Comparison of ENCODE assay signal across 11 mouse cellular contexts in genomic region chr17:47485791-47486190, GRCm38 (mm10). TPM values are rescaled to one million over a fixed set of nuclear protein-coding genes. Genes with fewer than 3 reads are reported as not detected.
DNase-seq lines count a peak whose midpoint lies in the region; ATAC-seq lines count a peak whose summit lies in the region.
"Had no signal": no experiment of that assay in that cellular context is flagged by ENCODE, and none has a peak within 500 bp of the region (broad histone marks: within the 10 kb centered on the region; RNA-seq: fewer than 3 reads in every experiment).

No protein-coding gene starts in this region.

- ATAC-seq in forebrain, embryonic 12.5 days (ENCODE audit: low FRiP score), result no peak
- no peak for ATAC-seq in limb, embryonic 12.5 days (ENCODE audit: insufficient number of reproducible peaks, insufficient read depth, low FRiP score, low TSS enrichment, low read depth)
- no peak for ATAC-seq in liver, embryonic 13.5 days (ENCODE audit: low read depth)
- ATAC-seq: hindbrain, embryonic 16.5 days had no signal

- no peak overlapping the region for H3K4me2 ChIP-seq in forebrain, embryonic 12.5 days
- no peak overlapping the region for H3K4me2 ChIP-seq in limb, embryonic 12.5 days
- no peak overlapping the region; the same call in 1 of the 2 replicates for H3K4me2 ChIP-seq in liver, embryonic 13.5 days

- WGBS in forebrain, embryonic 10.5 days, result 97% methylated on average over 3 of the region's 3 CpGs
- WGBS in forebrain, embryonic 12.5 days, result 83% methylated on average over 3 of the region's 3 CpGs
- 82% methylated on average over 3 of the region's 3 CpGs for WGBS in limb, embryonic 12.5 days
- 98% methylated on average over 3 of the region's 3 CpGs for WGBS in limb, embryonic 10.5 days
- WGBS in liver, embryonic 13.5 days (ENCODE audit: insufficient replicate concordance), result 83% methylated on average over 3 of the region's 3 CpGs

- H3K9me3 ChIP-seq in forebrain, embryonic 10.5 days, result no peaks in the 10 kb centered on the region
- no peaks in the 10 kb centered on the region for H3K9me3 ChIP-seq in forebrain, embryonic 12.5 days
- H3K9me3 ChIP-seq in limb, embryonic 12.5 days, result no peaks in the 10 kb centered on the region
- no peaks in the 10 kb centered on the region for H3K9me3 ChIP-seq in limb, embryonic 10.5 days (replicated peaks)
- H3K9me3 ChIP-seq in liver, embryonic 13.5 days (replicated peaks), result no peaks in the 10 kb centered on the region

- DNase-seq in forebrain, embryonic 10.5 days (ENCODE audit: extremely low spot score, low spot score), result no peak
- no peak for DNase-seq in limb, embryonic 10.5 days (ENCODE audit: low spot score)
- DNase-seq in A20 (ENCODE audit: low read depth, low spot score), result peak; percentile 44
- DNase-seq in liver, embryonic 13.5 days, result no peak
- DNase-seq in left cerebral cortex, adult 18-20 months (ENCODE audit: low spot score in 2 of 2), result no peak
- no peak for DNase-seq in cerebellum, adult 9-10 months
- DNase-seq: heart, adult 18-20 months had no signal

- peak overlapping the region; percentile 72; the same call in 1 of the 2 replicates for H3K27ac ChIP-seq in forebrain, embryonic 10.5 days
- no peak overlapping the region for H3K27ac ChIP-seq in forebrain, embryonic 12.5 days
- 0 out of 2 replicates have a peak overlapping the region, but pooled peaks have one; percentile 29 for H3K27ac ChIP-seq in limb, embryonic 12.5 days
- H3K27ac ChIP-seq in limb, embryonic 10.5 days, result no peak overlapping the region
- H3K27ac ChIP-seq in liver, embryonic 13.5 days, result peak overlapping the region; percentile 84

- no peak overlapping the region for H3K9ac ChIP-seq in forebrain, embryonic 12.5 days
- no peak overlapping the region for H3K9ac ChIP-seq in limb, embryonic 12.5 days (replicated peaks)
- H3K9ac ChIP-seq in liver, embryonic 13.5 days, result peak overlapping the region; percentile 24

- no peaks in the 10 kb centered on the region for H3K27me3 ChIP-seq in forebrain, embryonic 10.5 days (ENCODE audit: poor library complexity, severe bottlenecking)
- H3K27me3 ChIP-seq in forebrain, embryonic 12.5 days, result no peaks in the 10 kb centered on the region
- no peaks in the 10 kb centered on the region for H3K27me3 ChIP-seq in limb, embryonic 12.5 days
- no peaks in the 10 kb centered on the region for H3K27me3 ChIP-seq in limb, embryonic 10.5 days (ENCODE audit: low read depth, poor library complexity, severe bottlenecking)
- no peaks in the 10 kb centered on the region for H3K27me3 ChIP-seq in liver, embryonic 13.5 days

- H3K36me3 ChIP-seq in forebrain, embryonic 10.5 days (replicated peaks), result peaks cover 26% of the 10 kb centered on the region
- peaks cover 24% of the 10 kb centered on the region for H3K36me3 ChIP-seq in forebrain, embryonic 12.5 days (replicated peaks)
- H3K36me3 ChIP-seq in limb, embryonic 12.5 days, result peaks cover 35% of the 10 kb centered on the region
- H3K36me3 ChIP-seq in limb, embryonic 10.5 days, result peaks cover 26% of the 10 kb centered on the region
- peaks cover 34% of the 10 kb centered on the region for H3K36me3 ChIP-seq in liver, embryonic 13.5 days

- H3K4me1 ChIP-seq in forebrain, embryonic 10.5 days, result peaks cover 28% of the 10 kb centered on the region
- H3K4me1 ChIP-seq in forebrain, embryonic 12.5 days, result peaks cover 10% of the 10 kb centered on the region; the same call in 1 of the 2 replicates
- peaks cover 16% of the 10 kb centered on the region for H3K4me1 ChIP-seq in limb, embryonic 12.5 days (replicated peaks)
- peaks cover 23% of the 10 kb centered on the region for H3K4me1 ChIP-seq in limb, embryonic 10.5 days
- peaks cover 30% of the 10 kb centered on the region for H3K4me1 ChIP-seq in liver, embryonic 13.5 days (replicated peaks)

- no peak overlapping the region for H3K4me3 ChIP-seq in forebrain, embryonic 10.5 days
- H3K4me3 ChIP-seq in forebrain, embryonic 12.5 days (replicated peaks), result no peak overlapping the region
- no peak overlapping the region for H3K4me3 ChIP-seq in limb, embryonic 12.5 days (replicated peaks)
- H3K4me3 ChIP-seq in limb, embryonic 10.5 days, result no peak overlapping the region
- H3K4me3 ChIP-seq in liver, embryonic 13.5 days (replicated peaks), result no peak overlapping the region

RNA-seq across cellular contexts. Expression of gene Taf8, which starts 16.3 kb away (rescaled TPM):
- polyA plus RNA-seq in forebrain, embryonic 10.5 days (2016; fragmentation: Nextera tagmentation; extraction: Ambion mirVana), result 32.5 and 33.3 TPM in 2 replicates
- polyA plus RNA-seq in forebrain, embryonic 12.5 days (2016; fragmentation: Nextera tagmentation; extraction: Ambion mirVana), result 31.1 and 32.9 TPM in 2 replicates
- 39.0 and 40.3 TPM in 2 replicates for polyA plus RNA-seq in limb, embryonic 12.5 days (2016; fragmentation: Nextera tagmentation; extraction: Ambion mirVana)
- 32.1 and 36.8 TPM in 2 replicates for polyA plus RNA-seq in limb, embryonic 10.5 days (2016; fragmentation: Nextera tagmentation; extraction: Ambion mirVana)
- 14.4 and 14.5 TPM in 2 replicates for polyA plus RNA-seq in liver, embryonic 13.5 days (2015; fragmentation: Nextera tagmentation; extraction: Ambion mirVana)
- 10 to 100 TPM; 16.8 to 19.1 TPM for total RNA-seq in left cerebral cortex, adult 18-20 months (2021)

RNA-seq across cellular contexts. Expression of gene Ccnd3, which starts 19.1 kb away (rescaled TPM):
- polyA plus RNA-seq in forebrain, embryonic 10.5 days (2016; fragmentation: Nextera tagmentation; extraction: Ambion mirVana), result 296 and 313 TPM in 2 replicates
- polyA plus RNA-seq in forebrain, embryonic 12.5 days (2016; fragmentation: Nextera tagmentation; extraction: Ambion mirVana), result 124 and 137 TPM in 2 replicates
- 323 and 348 TPM in 2 replicates for polyA plus RNA-seq in limb, embryonic 12.5 days (2016; fragmentation: Nextera tagmentation; extraction: Ambion mirVana)
- polyA plus RNA-seq in limb, embryonic 10.5 days (2016; fragmentation: Nextera tagmentation; extraction: Ambion mirVana), result 405 and 413 TPM in 2 replicates
- 387 and 400 TPM in 2 replicates for polyA plus RNA-seq in liver, embryonic 13.5 days (2015; fragmentation: Nextera tagmentation; extraction: Ambion mirVana)
- 10 to 100 TPM; 33.6 to 40.7 TPM for total RNA-seq in left cerebral cortex, adult 18-20 months (2021)

RNA-seq across cellular contexts. Expression of gene 1700001C19Rik, which starts 48.6 kb away (rescaled TPM):
- 0.27 TPM in 1 of 2 replicates, not detected in the other for polyA plus RNA-seq in forebrain, embryonic 10.5 days (2016; fragmentation: Nextera tagmentation; extraction: Ambion mirVana)
- polyA plus RNA-seq in forebrain, embryonic 12.5 days (2016; fragmentation: Nextera tagmentation; extraction: Ambion mirVana), result 0.19 and 0.31 TPM in 2 replicates
- polyA plus RNA-seq in limb, embryonic 12.5 days (2016; fragmentation: Nextera tagmentation; extraction: Ambion mirVana), result 0.20 and 0.37 TPM in 2 replicates
- 0.24 and 0.31 TPM in 2 replicates for polyA plus RNA-seq in limb, embryonic 10.5 days (2016; fragmentation: Nextera tagmentation; extraction: Ambion mirVana)
- polyA plus RNA-seq in liver, embryonic 13.5 days (2015; fragmentation: Nextera tagmentation; extraction: Ambion mirVana), result 0.78 and 0.88 TPM in 2 replicates
- under 1 TPM in 1 of 2 experiments, not detected in 1; 0.21 TPM for total RNA-seq in left cerebral cortex, adult 18-20 months (2021)
- total RNA-seq: common myeloid progenitor, adult 5-6 weeks; heart, adult 18-20 months had no signal

RNA-seq across cellular contexts. Expression of gene AI661453, which starts 49.4 kb away (rescaled TPM):
- 0.22 and 0.37 TPM in 2 replicates for polyA plus RNA-seq in forebrain, embryonic 10.5 days (2016; fragmentation: Nextera tagmentation; extraction: Ambion mirVana)
- polyA plus RNA-seq in forebrain, embryonic 12.5 days (2016; fragmentation: Nextera tagmentation; extraction: Ambion mirVana), result 0.13 and 0.19 TPM in 2 replicates
- 0.37 and 0.55 TPM in 2 replicates for polyA plus RNA-seq in limb, embryonic 12.5 days (2016; fragmentation: Nextera tagmentation; extraction: Ambion mirVana)
- 0.23 and 0.33 TPM in 2 replicates for polyA plus RNA-seq in limb, embryonic 10.5 days (2016; fragmentation: Nextera tagmentation; extraction: Ambion mirVana)
- 0.16 and 0.24 TPM in 2 replicates for polyA plus RNA-seq in liver, embryonic 13.5 days (2015; fragmentation: Nextera tagmentation; extraction: Ambion mirVana)
- total RNA-seq in left cerebral cortex, adult 18-20 months (2021), result under 1 TPM; 0.46 to 0.54 TPM

Comparison
In these comparisons a context has a peak if more than half of its experiments do, and no peak if none do; other contexts are left out.
1. H3K27ac ChIP-seq: peak in forebrain, embryonic 10.5 days (single experiment), limb, embryonic 12.5 days (single experiment) and liver, embryonic 13.5 days (single experiment); none in forebrain, embryonic 12.5 days (single experiment) and limb, embryonic 10.5 days (single experiment).